Mouse (Mus musculus): ENCODE results near the gene Rffl.
"Not testable (repeated sequence)": the region's sequence is repeated elsewhere in the genome, so short reads cannot be mapped to it uniquely, and the experiment has no call there.

DNA sequence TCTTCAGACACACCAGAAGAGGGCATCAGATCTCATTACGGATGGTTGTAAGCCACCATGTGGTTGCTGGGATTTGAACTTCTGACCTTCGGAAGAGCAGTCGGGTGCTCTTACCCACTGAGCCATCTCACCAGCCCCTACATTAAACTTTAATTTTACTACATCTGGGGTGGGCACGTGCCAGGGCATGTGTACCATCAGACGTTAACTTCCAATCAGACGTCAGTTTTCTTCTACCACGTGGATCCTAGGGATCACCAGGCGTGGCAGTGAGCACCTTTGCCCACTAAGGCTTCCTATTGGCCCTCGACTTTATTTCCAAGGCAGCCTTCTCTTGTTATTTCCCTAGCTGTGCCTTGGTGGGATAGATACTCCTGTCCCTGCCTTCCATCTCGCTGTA lies 38.6 kb downstream of the Rffl start:
- TF ChIP-seq CTCF (IDR thresholded peaks at IDR 0.05; ENCODE audit: extremely low read depth, insufficient read length, insufficient replicate concordance, low read depth, low read length); POLR2A (IDR thresholded peaks at IDR 0.05; ENCODE audit: low read depth, low read length): not testable (repeated sequence)

Data from small intestine, adult 2 months (tissue).